Mouse (Mus musculus): ENCODE measurements around the gene Tas1r3.

The Tas1r3 gene

DNA sequence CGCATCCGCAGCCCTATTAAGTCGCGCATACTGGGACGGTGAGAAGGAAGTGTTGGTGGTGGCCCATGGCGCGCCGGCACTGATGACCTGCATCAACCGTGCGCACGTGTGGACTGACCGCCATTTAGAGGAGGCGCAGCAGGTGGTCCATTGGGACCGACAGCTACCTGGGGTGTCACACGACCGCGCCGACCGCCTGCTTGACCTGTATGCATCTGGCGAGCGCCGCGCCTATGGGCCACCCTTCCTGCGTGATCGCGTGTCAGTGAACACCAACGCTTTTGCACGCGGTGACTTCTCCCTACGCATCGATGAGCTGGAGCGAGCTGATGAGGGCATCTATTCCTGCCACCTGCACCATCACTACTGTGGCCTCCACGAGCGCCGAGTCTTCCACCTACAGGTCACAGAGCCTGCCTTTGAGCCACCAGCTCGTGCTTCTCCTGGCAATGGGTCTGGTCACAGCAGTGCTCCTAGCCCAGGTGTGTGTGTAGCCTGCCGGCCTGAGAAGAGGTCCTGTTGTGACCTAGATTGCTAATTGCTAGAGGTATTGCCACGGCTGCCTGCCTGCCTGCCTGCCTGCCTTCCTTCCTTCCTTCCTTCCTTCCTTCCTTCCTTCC, 21.4 kb downstream of the Tas1r3 start:
- DNase-seq (ENCODE audit: extremely low read depth, low read depth): no peak

DNA sequence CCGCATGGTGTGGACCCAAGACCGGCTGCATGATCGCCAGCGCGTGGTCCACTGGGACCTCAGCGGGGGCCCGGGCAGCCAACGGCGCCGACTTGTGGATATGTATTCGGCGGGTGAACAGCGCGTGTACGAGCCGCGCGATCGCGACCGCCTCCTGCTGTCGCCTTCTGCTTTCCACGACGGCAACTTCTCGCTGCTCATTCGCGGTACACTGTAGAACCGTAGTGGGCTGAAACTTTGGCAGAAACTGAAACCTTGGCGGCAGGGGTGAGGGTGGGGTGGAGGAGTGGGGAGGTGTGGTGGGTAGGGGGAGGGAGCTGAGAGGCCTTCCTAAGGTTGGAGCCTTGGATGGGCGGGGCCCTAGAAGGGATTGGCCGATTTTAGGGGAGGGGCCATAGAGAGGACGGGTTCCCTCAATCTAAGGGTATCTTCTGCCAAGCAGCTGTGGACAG, 22.1 kb downstream of the Tas1r3 start:
- DNase-seq (ENCODE audit: extremely low read depth, low read depth): peak; percentile 66

DNA sequence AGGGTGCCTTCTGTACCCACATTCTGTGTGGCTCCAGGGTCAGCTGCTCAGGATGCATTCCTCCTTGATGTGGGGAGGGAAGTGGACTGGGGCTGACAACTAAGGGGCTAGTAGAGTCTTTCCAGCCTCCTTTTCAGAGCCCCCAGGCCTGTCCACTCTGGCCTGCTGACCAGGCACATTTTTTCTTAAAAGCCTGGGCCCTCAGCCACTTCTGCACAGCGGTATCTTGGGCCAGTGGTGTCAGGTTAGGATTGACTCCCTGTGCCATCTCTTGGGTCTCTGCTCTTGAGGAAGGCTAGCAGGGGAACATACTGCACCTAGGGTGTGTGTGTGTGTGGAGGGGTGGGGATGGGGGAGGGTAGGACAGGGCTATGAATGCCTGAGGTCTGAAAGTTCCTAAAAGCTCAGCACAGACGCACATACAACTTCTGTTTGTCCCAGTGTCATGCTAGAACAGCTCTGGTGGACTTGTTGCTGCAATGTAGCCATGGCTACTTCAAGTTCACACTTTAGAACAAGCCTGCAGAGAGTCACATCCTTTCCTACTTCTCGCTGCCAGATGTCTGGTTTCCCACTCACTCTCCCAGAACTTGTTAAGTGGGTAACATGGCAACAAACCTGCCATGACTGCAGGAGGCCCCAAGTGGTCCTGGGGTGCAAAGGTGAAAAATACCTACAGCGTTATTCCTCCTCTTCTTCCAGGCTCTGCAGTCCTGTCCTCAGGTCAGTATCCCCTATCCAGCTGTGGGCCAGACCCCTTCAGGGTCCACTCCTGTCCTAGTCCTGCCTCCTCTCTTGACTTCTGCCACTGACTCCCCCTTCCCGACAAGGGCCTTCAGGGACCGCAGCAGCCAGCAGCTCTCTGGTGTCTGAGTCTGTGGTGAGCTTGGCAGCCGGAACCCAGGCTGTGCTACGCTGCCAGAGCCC, 22.8 kb downstream of the Tas1r3 start:
- no peak for DNase-seq (ENCODE audit: extremely low read depth, low read depth)

DNA sequence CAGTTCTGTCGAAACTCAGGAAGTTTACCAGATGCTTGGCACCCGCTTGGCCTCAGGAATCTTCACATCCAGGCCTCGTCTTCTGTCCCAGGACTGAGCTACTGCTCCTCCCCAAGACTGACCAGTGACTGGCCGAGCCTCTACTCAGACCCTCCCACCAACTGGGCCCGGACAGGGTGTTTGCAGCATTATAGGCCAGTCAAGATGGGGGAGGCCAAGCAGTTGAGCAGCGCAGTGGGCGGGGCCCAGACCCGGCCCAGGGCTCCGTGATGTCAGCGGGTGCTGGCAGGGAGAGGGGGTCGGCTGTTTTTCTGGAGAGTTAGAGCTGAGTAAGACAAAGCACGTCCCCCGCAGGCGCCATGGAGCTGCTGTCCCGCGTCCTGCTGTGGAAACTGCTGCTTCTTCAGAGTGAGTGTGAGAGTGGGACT, 23.7 kb downstream of the Tas1r3 start, which contains the start of gene Mxra8:
Mxra8 (plus strand) TSS at position 198 of the 428 bp plus-strand sequence.
- no peak for DNase-seq (ENCODE audit: extremely low read depth, low read depth)

DNA sequence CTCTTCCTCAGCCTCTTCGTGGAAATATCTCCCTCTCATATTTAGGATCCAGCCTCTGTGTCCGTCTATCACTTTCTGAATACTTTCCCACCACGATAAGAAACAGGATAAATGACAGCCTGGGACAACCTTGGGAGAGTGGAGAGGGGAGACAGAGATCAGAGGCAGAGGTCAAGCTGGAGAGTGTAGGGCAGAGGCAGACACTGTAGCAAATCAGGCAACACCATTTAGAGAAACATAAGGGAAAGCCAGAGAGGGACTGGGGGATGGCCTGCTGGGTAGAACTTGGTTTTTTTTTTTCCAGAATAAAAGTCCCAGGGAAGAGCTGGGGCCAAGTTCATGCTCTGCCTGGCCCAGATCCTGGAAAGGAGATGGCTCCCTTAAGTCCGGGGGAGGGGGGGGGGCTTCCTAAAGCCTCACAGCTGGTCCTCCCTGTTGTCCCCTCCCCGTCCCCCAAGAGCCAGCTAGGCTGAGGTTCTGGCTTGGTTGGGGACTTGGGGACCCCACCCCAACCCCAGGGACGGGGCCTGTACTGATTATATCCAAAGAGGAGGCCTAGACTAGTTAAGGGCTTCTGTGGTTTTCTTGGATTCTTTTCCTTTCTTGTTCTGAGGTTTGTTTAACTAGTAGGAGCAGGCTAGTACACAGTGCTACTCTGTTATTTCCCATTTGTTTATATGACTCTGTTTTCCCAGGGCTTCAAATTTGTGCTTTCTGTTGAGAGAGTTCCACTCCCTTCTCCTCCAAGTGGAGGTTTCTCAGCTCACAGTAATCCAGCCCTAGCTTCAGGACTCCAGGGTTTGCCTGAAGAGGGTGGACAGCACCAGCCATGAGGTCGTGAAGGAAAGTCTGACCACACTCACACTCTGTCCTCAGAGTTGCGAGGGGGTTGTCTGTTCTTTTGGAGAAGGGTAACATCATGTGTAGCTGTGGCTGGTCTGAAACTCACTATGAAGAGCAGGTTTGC, 24.7 kb downstream of the Tas1r3 start:
- no peak for DNase-seq (ENCODE audit: extremely low read depth, low read depth)

DNA sequence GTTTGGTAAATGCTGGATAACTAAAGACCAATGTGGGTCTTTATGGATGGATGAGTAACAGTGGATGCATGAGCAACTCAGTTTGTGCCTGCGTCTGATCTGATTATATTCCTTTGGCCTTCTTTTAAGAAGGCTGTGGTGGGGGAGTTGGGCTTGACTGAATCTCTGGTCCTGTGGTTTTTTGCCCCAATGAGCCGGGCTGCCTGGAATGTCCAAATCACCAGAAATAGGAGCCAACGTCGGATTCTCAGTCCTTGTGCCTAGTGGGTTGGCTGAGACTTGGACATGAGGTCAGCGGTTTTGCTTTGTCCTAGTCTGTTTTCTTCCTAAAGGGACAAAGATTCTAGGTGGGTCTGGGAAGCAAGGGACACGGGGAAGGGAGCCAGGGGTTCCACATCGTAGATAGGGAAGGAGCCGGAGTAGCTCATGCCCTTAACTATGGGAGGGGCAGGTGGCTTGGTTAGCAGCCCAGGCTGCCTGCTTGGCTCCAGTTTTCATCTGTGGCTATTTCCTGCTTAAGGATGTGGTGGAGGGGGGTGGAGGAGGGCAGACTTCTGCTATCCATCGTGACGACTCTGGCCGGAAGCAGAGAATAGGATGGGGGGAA, 25.7 kb downstream of the Tas1r3 start:
- no peak for DNase-seq (ENCODE audit: extremely low read depth, low read depth)

DNA sequence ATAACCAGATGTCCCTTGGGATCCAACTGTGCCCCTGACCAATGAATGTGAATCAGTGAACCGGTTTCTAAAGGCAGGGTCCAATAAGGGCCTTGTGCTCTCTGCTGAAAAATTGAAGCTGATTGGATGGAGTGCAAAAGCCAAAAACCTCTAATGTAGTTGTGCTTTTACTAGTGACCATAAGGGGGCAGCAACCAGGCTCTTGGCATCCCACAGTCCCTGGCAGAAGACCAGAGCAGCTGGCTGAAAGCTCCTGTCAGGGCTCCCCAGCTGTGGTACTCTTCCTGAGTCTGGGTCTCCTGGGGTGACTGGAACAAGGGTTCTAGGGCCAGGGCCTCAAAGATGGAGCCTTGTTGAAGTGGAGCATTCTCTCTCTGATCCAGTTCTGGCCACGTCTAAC, 29.3 kb downstream of the Tas1r3 start:
- peak; percentile 74 for DNase-seq (ENCODE audit: extremely low read depth, low read depth)

DNA sequence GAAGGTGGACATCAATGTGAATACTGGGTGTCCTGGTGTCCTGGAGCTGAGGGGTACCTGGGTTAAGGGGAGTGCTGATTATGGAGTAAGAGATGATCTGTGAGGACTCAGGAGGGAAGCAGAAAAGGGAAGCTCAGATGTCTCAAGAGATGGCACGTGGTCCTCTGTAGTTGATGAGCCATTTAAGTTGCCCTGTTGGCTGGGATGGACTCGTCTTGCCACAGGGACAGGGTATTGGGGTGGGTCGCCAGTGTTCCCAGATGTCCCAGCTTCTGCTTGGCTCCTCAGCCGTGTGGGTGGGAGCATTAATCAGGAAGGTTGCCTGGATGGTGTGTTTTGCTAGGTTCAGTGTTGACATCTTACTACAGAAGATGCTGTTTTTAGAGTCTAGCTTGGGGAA, 29.9 kb downstream of the Tas1r3 start:
- no peak for DNase-seq (ENCODE audit: extremely low read depth, low read depth)

DNA sequence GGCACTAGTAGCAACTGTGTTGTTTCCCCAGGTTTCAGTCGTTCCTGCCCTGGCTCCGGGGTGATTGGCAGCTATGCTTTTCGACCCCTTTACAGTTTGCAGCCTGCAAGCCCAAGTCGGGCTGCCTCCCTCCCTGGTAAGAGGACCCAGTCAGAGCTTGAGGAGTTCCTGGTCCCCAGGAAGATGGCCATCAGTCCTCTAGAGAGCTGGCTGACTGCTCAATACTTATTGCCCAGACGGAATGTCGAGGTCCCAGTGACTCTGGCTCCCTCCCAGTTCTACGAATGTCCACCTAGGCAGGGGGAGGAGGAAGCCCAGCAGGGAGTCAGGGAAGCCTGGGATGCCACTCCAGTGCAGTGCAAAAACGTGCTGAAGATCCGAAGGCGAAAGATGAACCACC, 30.8 kb downstream of the Tas1r3 start:
- DNase-seq (ENCODE audit: extremely low read depth, low read depth): no peak

DNA sequence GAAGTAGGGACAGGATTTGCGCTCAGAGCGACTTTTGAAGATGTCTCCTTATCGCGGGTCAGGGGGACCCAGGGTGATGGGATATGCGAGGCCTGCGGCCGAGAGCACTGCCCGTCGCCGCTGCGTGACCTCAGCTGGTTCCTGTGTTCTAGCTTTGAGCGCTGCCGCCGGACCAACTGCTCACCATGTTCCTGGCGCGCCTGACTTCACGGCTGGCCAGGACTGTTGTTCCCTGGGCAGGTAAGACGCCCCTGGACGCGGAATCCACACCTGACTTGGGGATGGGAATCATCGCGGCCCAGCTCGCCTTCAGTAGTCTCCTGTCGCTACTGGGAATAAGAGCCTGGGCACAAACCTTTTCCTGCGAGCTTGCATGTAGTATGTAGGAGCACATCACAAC, 31.3 kb downstream of the Tas1r3 start:
- no peak for DNase-seq (ENCODE audit: extremely low read depth, low read depth)

DNA sequence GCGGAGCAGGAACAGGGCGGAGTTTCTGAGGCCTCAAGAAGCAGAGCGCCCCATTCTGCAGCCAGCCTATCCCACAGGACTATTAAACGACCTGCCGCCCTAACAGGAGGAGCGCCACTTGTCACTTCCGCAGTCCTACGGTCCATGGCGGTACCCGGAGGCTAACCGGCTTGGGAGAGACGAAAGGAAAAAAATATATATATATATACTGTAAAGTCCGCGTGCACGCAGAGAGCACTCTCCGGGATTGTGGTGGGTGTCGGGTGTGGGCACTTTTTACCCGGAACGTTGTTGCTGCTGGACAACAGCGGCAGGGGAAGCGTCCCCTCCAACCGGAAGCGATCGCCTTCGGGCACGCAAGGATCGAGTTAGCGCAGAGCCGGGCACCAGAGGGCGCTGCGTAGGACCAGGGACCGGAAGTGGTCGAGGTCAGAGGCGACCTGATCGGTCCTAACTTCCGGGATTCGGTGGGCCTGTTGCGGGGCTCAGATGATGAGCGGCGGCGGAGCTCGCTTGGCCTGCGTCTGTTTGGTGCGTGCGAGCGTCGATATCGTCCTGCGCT, 31.9 kb downstream of the Tas1r3 start, which contains the start of gene Aurkaip1:
Aurkaip1 (plus strand) TSS at position 68 of the 562 bp plus-strand sequence.
- peak; percentile 90 for DNase-seq (ENCODE audit: extremely low read depth, low read depth)

DNA sequence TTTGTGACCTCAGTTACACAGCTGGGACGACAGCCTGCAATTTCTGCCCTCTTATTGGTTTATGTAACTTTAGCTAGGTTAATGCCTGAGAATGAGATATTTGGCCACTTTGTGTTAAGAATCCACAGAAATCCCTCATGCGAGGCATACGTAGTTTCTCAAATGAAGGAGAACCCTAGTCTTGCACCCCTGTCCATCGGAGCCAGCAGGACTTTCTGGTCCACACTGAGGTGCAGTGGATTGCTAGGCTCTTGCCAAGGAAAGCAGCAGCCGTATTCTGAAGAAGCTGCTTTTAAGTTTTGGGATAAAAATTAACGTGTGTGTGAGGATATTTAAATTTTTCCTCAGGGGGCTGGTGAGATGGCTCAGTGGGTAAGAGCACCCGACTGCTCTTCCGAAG, 32.6 kb downstream of the Tas1r3 start:
- DNase-seq (ENCODE audit: extremely low read depth, low read depth): peak; percentile 32

DNA sequence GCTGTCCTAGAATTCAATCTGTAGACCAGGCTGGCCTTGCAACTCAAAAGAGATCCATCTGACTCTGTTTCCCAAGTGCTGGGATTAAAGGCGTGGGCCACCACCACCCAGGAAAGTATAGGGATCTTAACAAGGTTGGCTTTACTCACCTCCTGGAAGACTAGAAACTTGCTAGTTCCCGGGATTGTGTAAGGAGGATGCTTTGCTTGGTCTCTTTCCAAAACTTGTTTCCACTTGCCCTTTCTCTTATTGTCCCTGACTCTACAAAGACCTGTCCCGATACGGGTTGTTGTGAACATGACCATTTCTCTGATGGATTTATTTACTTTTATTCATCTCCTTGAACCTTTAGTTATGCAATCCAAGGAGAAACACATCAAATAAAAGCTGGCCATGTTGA, 33.3 kb downstream of the Tas1r3 start:
- no peak for DNase-seq (ENCODE audit: extremely low read depth, low read depth)

DNA sequence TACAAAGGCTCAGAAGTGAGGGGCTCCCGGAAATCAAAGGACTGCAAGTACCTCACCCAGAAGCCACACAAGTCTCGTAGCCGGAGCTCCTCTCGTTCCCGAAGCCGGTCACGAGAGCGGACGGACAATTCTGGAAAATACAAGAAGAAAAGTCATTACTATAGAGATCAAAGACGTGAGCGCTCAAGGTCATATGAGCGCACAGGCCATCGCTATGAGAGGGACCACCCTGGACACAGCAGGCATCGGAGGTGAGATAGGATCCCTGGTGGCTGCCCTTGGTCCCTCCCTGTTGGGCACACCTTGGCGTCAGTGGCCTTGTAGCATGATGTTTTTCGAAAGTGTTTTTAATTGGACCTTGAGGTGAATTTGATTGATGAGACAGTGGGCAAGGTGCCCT, 39.7 kb downstream of the Tas1r3 start:
- DNase-seq (ENCODE audit: extremely low read depth, low read depth): no peak

DNA sequence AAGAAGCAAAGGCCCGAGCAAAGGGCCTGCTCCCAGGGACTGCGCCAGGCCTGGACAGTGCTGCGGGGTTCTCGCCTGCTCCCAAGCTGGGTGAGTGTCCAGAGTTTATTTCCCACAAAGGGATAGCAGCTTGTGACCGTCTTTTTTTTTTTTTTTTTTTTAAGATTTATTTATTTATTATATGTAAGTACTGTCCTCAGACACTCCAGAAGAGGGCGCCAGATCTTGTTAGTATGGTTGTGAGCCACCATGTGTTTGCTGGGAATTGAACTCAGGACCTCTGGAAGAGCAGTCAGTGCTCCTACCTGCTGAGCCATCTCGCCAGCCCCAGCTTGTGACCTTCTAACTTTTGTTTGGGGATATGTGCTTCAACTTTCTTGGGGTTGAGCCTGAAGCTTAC, 42.1 kb downstream of the Tas1r3 start:
- no peak for DNase-seq (ENCODE audit: extremely low read depth, low read depth)

DNA sequence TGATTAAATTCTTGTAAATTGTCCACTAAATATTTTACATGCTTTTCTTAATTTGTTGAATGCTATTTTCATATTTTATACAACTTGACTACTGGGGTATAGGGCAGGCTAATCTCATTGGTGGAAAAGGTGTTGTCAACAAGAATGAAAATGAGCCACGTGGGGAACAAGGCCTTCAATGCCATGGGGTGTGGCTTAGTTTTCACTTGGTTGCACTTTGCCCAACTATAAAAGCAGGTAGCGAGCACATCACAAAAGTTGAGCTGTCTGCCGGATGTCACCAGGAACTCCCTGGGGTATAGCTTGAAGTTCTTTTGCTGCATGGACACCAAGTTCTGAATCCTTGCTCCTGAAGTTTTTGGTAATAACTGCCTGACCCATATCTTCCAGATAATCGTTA, 45.6 kb downstream of the Tas1r3 start:
- DNase-seq (ENCODE audit: extremely low read depth, low read depth): no peak

DNA sequence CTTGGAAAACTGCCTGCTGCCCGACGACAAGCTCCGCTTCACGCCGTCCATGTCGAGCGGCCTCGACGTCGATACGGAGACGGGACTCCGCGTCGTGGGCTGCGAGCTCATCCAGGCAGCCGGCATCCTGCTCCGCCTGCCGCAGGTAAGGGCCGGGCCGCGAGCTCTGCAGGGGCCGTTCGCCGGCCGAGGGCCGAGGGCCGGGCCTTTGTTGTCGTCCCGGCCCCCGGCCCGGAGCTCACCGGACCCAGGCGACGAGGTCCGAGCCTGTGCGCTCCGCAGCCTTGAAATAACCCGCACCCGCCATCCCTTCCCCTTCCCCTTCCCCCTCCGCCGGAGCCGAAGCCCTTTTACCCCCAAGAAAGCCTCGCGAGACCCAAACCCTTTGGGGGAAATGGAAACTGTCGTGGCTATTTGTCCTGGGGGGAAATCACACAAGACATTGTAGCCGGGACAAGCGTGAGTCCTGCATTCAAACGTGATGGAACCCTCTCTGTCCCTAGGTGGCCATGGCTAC, 50.4 kb downstream of the Tas1r3 start:
- no peak for DNase-seq (ENCODE audit: extremely low read depth, low read depth)

DNA sequence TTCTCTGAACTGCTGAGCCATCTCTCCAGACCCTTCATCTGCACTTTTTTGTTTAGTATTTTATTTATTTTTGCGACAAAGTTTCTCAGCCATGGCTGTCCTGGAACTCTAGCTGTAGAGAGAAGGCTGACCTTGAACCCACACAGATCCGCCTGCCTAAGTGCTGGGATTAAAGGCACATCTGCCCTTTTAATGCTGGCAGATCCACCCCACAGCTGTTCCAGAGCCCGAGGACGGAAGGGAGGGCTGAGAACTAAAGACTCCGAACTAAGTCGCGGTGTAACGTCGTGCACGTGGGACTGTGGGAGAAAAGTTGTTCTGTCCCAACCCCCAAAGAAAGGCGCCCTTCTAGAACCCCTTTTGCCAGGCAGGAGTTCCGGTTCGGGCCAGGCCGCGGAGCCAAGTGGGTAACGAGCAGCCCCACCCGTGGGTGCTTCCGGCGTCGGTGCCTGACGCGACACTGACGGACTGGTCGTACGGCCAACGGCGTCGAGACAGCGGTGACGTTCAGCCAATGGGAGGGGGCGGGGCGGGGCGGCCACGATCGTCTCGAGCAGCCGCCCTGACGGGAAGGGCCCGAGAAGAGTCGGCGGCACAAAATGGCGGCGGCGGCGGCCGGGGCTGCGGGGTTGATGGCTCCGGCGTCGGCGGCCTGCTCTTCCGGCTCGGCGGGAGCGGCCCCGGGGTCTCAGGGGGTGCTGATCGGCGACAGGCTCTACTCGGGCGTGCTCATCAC, 51.1 kb downstream of the Tas1r3 start, which contains the start of gene Ccnl2:
Ccnl2 (plus strand) TSS at position 561 of the 736 bp plus-strand sequence.
- DNase-seq (ENCODE audit: extremely low read depth, low read depth): peak; percentile 93
